Mouse (Mus musculus) thymus, postnatal 14 days (tissue): ENCODE data around the gene Ltbp3.
"Not testable (repeated sequence)": the region's sequence is repeated elsewhere in the genome, so short reads cannot be mapped to it uniquely, and the experiment has no call there.

Experiments
- DNase-seq: peaks from one replicate; pipeline ENCODE4 v3.0.0; 2021

The Ltbp3 gene

GRCm38 (mm10) chr19:5793917-5794770 lies 53.4 kb downstream of the Ltbp3 start:
- DNase-seq: not testable (repeated sequence)

GRCm38 (mm10) chr19:5794771-5795576 lies 54.3 kb downstream of the Ltbp3 start:
- DNase-seq: peak; percentile 26

GRCm38 (mm10) chr19:5795668-5796572 lies 55.2 kb downstream of the Ltbp3 start:
- no peak for DNase-seq

GRCm38 (mm10) chr19:5796573-5797111 lies 55.9 kb downstream of the Ltbp3 start:
- no peak for DNase-seq

GRCm38 (mm10) chr19:5797381-5798111 lies 56.8 kb downstream of the Ltbp3 start:
- DNase-seq: no peak

GRCm38 (mm10) chr19:5798700-5799479 lies 58.2 kb downstream of the Ltbp3 start:
- DNase-seq: peak; percentile 34

- DNase-seq: no peak
These were observed 59.1 kb downstream of the Ltbp3 start for GRCm38 (mm10) chr19:5799566-5800349.

GRCm38 (mm10) chr19:5800350-5800631 lies 59.6 kb downstream of the Ltbp3 start:
- DNase-seq: no peak

GRCm38 (mm10) chr19:5800632-5801431 lies 60.1 kb downstream of the Ltbp3 start:
- DNase-seq: peak; percentile 49

GRCm38 (mm10) chr19:5801432-5801964 lies 60.8 kb downstream of the Ltbp3 start:
- DNase-seq: no peak

- peak; percentile 96 for DNase-seq
These were observed 61.5 kb downstream of the Ltbp3 start for GRCm38 (mm10) chr19:5802011-5802786.

- DNase-seq: no peak
These were observed 62.0 kb downstream of the Ltbp3 start for GRCm38 (mm10) chr19:5802787-5803040.

GRCm38 (mm10) chr19:5803041-5803880 lies 62.6 kb downstream of the Ltbp3 start:
- peak; percentile 100 for DNase-seq

GRCm38 (mm10) chr19:5803881-5804279 lies 63.2 kb downstream of the Ltbp3 start:
- no peak for DNase-seq

- peak; percentile 57 for DNase-seq
These were observed 63.7 kb downstream of the Ltbp3 start for GRCm38 (mm10) chr19:5804371-5804899.

- DNase-seq: no peak
These were observed 65.5 kb downstream of the Ltbp3 start for GRCm38 (mm10) chr19:5806051-5806808.

GRCm38 (mm10) chr19:5806809-5807205 lies 66.1 kb downstream of the Ltbp3 start:
- DNase-seq: peak; percentile 58
